Mouse (Mus musculus) retina, postnatal 1 day (tissue): ENCODE measurements around the gene Cacna1a.
"Not testable (repeated sequence)": the region's sequence is repeated elsewhere in the genome, so short reads cannot be mapped to it uniquely, and the experiment has no call there.

Experiments used
- DNase-seq: peaks from one replicate; pipeline ENCODE4 v3.0.0-alpha.2; 2012

The Cacna1a gene

DNA sequence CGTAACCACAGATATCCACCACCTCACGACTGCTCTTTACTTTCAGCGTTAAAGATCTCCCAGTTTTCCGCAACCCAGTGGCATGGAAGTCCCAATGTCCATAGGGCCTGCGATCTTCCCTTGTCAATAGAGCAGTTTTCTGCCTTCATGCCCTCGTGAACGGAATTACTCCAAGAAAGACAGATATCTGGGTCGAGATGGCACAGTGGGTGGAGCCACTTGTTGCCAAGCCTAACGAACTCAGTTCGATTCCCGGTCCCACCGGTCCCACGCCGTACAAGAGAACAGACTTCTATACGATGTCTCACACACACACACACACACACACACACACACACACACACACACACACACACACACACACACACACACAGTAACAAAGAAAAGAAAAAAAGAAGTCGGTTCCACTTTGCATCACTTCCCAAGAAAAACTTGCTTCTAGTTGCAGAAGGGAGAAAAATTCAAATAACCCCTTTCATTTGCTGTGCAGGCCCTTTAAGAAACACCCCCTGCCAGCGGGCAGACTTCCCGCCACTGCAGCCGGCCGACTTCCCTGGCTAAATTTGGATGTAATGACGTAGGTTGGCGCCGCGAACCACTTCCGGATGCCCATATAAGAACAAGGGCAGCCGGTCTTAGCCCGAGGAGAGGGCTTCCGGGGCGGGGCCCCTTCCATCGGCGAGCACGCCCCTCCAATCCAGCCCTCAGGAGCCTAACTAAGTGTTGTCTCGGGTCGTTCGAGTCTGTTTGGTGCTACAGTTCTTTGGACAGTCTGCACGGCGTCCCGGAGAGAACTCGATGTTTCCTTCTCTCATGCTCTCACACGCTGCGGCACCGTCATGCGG is 275.5 kb downstream of the Cacna1a start:
- peak; percentile 99 for DNase-seq

DNA sequence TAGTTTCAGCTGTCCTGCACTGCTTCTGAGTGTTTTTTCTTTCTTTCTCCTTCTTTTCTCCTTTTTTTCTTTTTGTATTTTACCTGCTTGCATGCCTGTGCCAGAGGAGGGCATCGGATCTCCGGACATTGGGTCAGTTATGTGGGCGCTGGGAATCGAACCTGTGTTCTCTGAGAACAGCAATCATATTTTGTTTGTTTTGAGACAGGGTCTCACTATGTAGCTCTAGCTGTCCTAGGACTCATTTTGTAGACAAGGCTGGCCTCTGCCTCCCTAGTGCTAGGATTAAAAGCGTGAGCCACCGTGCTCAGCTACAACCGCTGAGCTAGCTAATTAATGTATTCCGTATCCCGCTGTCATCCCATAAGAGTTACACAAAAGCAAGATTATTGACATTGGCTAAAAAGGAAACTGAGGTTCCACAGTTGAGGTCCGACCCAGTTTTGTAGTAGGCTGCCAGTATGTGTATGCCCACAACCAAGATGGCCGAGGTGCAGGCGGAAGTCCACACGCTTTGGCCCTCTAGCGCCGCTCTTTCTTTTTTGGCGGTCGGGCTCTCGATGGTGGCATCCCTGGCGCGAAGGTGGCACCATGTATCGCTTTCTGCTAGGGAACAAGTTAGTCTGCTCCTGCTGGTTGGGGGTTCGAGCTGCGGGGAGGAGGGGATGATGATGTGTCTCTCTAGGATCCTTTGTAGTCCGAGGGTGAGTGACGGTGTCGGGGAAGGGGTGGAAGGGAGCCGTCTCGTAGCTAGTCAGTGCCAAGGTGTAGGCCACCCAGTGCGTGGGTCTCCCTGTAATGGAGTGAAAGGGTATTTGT is 276.5 kb downstream of the Cacna1a start:
- DNase-seq: peak; percentile 93

DNA sequence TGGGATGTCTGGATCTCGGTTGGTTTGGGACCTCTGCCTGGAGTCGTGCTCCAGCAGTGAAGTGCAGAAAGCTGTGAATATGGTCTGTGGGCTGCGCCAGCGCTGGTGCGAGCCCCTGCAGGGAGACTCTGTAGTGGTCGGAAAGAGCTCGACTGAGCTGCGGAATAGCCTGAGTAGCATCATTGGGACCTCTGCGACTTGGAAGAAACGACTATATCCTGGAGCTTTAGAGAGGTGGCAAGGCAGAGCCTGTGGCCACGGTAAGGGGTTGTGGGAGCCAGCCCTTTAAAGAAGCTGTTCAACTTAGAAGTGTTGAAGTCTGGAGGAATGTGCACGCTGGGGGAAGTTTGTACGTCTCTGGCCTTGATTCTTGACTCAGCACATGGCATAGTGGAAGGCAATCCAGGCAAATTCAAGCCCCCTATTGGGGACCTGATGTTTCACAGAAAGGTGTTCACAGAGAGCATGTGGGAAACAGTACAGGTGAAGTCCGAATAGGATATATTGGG is 277.2 kb downstream of the Cacna1a start:
- DNase-seq: no peak

DNA sequence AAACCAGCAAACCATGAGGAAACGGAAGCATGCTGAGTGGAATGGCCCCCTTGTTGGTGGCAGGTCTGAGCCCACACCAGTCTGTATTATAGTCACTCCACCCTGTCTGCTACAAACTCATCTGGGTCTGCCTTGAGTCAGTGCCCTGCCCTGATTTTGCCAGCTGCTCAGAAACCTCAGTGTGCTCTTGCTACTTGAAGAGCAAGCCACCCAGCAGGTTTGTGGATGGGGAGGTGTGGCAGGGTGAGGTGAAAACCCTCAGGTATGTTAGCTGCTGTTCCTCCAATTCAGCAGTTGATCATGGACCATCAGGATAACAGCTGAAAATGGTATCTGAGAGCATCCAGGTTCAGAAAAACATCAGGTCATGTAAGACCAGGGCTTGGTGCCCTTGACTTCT is 279.8 kb downstream of the Cacna1a start:
- DNase-seq: no peak

DNA sequence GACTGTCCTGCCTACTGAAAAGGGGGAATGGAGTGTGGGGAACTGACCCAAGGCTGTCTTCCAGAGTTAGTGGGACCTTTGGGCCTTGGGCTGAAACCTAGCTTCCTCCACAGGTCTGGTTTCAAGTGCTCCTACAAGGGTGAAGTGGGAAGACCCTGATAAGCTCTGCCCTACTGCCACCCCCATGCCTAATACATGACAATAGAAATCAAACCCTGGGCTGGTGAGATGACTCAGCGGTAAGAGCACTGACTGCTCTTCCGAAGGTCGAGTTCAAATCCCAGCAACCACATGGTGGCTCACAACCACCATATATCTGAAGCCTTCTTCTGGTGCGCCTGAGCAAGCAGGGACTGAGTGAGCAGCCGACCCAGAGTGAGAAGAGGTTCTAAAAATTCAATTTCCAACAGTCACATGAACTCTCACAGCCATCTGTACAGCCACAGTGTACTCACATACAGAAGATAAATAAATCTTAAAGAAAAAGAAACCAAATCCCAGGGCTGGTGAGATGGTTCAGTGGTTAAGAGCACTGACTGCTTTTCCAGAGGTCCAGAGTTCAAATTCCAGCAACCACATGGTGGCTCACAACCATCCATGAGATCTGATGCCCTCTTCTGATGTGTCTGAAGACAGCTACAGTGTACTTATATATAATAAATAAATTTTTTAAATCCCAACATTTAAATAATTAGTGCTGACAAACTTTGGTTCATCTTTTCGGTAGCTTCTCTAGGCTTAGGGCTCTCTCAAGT is 280.7 kb downstream of the Cacna1a start:
- no peak for DNase-seq

DNA sequence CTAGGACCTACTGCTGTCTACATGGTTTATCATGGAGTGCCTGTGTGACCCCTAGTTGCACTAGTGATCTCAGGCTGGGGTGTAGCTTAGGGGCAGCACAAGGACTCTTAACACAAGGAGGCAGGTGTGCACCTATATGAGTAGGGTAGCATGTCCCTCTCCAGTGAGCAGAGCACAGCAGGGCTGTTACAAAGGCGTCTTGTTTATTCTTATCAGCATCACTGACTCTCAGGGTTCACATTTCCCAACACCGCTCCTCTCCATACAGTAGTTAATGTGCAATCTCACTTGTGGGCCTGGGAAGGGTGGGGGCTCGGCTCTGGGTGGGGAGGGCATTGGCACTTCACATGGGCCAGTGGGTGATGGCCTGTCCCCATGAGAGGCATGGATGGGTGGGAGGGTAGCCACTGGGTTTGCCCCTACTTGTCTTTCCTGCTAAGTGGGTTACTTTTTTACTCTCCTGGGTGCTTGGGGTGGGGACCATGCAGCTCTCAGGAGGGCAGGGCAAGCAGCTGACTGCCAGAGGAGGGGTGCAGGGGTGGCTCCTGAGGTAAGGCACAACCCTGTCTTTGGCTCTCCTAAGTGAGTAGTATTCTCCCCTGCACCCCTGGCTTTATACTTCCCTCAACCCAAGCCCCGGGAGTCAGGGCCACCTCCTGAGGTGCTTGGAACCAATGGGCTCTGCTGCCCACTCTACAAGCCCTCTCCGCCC is 282.2 kb downstream of the Cacna1a start:
- DNase-seq: not testable (repeated sequence)

DNA sequence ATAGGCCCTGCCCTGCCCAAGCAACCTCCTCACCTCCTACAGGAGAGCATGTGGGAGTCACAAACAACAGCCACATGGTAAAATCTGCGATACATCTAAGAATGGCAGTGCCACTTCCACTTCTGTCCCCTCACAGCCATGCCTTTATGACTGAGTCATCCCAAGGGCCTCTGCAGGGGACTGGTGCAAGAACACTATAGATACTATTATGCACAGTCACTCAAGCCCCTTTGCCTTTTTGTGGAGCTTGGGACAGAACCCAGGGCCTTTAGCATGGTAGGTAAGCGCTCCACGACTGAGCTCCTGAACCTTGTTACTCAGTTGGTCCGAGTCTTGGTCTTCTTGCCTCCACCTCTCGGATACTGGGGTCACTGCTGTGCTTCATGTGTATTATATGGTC is 289.1 kb downstream of the Cacna1a start:
- no peak for DNase-seq

DNA sequence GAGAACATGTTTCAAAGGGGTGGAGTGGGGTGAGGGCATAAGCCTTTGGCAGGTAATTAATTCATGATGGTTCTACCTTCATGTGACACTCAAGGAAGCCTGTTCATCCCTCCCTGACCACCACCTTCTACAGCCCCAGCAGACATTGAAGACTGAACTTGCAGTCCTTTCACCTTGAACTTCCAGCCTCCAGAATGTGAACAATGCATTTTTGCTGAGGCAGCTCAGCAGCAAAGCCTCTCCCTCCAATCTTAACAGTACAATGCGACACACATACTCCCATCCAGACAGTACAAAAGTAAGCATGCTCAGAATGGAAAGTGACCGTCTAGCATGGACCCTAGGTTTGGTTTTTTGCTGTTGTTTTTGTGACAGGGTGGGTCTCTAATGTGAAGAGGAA is 293.2 kb downstream of the Cacna1a start:
- DNase-seq: no peak

DNA sequence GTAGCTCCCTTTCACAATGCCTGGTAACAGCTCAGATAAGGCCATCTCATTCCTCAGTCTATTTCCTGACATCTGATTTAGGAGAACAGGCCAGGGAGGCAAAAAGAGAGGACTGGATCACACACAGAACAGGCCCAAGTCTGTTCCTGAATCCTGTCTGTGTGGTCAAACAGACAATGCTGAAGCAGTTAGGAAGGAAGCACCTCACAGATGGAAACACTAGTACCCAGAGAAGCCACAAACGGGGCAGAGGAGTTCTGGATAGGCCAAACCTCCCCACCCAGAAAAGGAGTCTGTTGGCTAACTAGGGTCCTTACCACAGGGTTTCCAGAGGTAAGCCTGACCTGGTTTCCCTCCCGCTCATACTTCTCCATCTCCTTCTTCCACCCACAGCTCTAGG is 294.0 kb downstream of the Cacna1a start:
- DNase-seq: no peak

DNA sequence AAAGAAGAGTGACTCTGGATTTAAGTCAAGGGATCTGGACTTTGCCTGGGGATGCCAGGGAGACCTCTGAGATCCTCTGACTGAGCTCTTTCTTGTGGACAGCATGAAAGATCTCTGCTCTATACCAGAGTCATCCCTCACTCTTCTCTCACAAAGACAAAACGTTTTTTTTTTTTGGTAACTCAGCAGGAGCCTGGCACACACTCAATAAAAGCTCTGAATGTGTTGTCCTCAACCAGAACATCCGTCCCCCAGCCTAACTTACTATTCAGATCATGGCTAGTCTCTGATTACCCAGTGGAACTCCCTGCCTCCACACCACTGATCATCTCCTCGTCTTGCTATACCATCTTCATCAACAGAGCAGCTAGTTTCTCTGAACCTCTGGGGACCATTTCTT is 296.3 kb downstream of the Cacna1a start:
- DNase-seq: no peak

DNA sequence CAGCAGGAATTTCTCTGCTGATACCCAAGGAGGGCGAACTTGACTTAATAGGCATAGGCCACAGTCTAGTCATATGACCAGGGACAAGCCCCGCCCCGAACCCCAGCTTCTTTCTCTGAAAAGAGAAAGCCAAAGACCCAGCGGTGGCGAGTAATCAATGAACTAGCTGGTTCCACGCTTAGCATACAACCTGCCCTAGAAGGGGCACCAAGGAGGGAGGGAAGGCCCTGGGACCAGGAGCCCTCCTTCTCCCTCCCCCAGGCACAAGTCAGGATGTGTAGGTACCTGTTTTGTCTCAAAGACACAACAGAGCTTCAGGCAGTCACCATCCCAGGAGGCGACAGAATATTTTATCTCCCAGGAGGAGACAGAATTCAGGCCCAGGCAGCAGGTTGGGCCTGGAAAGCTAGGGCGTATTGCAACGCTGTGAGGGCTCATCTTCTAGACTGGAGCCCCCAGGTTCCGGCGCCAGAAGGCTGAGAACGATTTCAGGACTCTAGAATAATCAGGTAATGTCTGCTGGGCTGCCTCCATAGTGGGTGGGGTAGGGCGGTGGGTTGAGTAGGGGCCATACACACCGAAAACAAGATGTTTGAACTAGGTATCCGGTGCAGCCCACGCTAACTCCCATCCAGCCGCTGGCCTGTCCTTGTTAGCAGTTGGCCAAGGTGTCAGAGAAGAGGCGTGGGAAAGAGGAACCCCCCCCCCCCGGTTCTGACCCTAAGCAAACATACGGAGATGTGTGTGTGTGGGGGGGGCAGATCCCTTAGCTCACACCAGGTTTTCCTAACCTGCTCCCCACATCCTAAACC is 298.2 kb downstream of the Cacna1a start, which contains the start of gene Trmt1:
TSS of gene Trmt1 (plus strand) at position 117 of the 812 bp plus-strand sequence.
- no peak for DNase-seq

DNA sequence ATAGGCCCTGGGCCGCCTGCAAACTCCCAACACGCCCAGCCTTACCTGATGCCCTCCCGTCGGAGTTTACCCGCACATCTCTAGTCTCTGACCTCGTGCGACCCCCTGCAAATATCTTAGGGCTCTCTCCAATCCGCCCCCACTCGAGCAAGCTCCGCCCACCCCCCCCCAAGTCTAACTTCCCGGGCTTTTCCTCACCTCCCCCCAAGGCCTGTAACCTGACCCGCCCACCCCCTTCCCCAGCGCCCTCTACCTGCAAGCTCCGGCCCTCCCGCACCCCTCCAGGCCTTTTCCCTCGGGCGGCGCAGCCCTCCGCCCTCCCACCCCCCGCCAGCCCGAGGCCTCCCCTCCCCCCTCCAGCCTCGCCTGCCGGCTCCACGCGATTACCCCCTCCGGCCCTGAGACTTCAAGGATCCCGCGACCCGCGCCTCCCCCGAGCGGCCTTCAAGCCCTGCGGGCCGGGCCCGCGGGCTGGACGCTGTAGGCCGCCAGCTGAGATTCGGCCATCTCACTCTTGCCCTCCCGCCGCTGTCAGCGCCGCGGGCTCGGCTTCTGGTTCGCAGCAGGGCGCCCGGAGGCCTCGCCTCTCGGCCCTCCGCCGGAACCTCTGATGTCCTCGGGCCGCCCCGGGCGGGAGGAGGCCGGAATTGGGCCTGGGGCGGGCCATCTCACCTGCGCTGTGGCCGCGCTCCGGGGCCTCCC is 298.9 kb downstream of the Cacna1a start:
- peak; percentile 69 for DNase-seq

DNA sequence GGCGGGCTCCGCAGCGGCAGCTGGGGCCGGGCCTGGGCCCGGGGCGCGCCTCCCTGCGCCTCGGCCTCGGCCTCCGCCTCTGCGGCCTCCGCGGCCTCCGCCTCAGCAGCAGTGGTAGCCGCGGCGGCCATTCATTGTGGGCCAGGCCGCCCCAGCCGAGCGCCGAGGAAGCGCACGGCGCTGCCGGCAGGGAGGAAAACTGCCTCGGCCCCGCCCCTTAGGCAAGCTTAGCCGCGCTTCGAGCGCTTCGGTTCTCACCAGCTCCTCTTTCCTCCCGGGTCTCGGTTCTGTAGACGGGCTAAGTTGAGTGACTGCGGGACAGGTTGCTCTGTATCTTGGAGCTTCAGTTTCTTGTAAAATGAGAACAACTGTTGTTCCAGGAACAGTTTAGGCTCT is 299.5 kb downstream of the Cacna1a start, which contains the start of gene Nacc1:
TSS of gene Nacc1 (minus strand) at position 158 of the 396 bp plus-strand sequence.
- peak; percentile 93 for DNase-seq

DNA sequence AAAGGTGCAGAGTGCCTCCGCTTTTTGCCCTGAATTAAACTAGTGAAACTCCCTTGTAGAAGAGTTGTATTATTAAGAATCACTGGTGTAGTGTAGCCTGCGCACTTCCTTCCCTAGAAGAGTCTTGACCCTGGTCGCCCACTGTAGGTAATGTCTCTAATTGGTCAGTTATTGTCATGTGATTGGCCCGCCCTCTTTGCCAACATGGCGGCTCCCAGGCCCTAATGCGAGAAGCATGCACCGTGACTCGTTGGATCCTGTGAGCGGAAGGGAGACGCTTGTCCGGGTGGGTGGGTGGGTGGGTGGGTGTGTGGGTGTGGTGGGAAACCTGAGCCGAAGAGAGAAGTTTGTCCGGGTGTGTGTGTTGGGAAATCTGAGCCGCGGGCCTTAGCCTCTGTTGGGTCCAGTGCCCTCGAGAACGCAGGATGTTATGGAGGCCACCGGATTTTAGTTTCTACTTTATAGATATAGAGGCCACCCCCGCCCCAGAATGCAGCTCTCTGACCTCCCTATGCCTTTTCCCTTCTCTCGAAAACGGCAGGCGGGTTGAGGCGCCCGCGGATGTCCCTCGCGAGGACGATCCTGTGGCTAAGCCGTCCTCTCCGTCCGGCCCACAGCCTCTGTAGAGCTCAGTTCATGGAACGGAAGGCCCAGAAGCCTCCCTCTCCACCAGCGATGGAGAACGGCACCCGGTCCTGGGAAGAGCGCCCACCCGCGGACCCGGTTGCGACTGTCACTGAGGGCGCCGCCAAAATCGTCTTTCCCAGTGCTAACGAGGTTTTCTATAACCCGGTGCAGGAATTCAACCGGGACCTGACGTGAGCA is 301.1 kb downstream of the Cacna1a start:
- DNase-seq: peak; percentile 97
